Mouse (Mus musculus): ENCODE data around the gene Arhgef3. TPM values are rescaled to one million over a fixed set of nuclear protein-coding genes. Genes with fewer than 3 reads are reported as not detected.

Arhgef3 gene
- polyA plus RNA-seq, 1 experiment from 2014 or later, result 12.8 TPM

GRCm38 (mm10) chr14:27130031-27130430, 15.3 kb downstream of the Arhgef3 start:
- H3K9ac ChIP-seq (ENCODE audit: low read length), result no peak overlapping the region
- H3K4me2 ChIP-seq (ENCODE audit: low read depth, low read length), result no peak overlapping the region
- no peaks in the 10 kb centered on the region for H3K4me1 ChIP-seq (replicated peaks; ENCODE audit: control insufficient read depth, insufficient read depth, low read length)
- WGBS, result 81% methylated on average over 3 of the region's 3 CpGs
- H3K9me3 ChIP-seq (ENCODE audit: control insufficient read depth, low read length), result no peaks in the 10 kb centered on the region
- no peaks in the 10 kb centered on the region for H3K36me3 ChIP-seq (ENCODE audit: control insufficient read depth, insufficient read depth, low read length)
- H3K27ac ChIP-seq (ENCODE audit: low read length), result no peak overlapping the region
- no peak for ATAC-seq (ENCODE audit: low read depth)
- no peak overlapping the region for H3K4me3 ChIP-seq (ENCODE audit: low read length)
- H3K27me3 ChIP-seq (ENCODE audit: control insufficient read depth, insufficient read depth, low read depth, low read length), result no peaks in the 10 kb centered on the region

- no peaks in the 10 kb centered on the region for H3K36me3 ChIP-seq (ENCODE audit: control insufficient read depth, insufficient read depth, low read length)
- no peak for ATAC-seq (ENCODE audit: low read depth)
- H3K27me3 ChIP-seq (ENCODE audit: control insufficient read depth, insufficient read depth, low read depth, low read length), result no peaks in the 10 kb centered on the region
- no peaks in the 10 kb centered on the region for H3K9me3 ChIP-seq (ENCODE audit: control insufficient read depth, low read length)
- no peak overlapping the region for H3K4me2 ChIP-seq (ENCODE audit: low read depth, low read length)
- no peak overlapping the region for H3K4me3 ChIP-seq (ENCODE audit: low read length)
- no peaks in the 10 kb centered on the region for H3K4me1 ChIP-seq (replicated peaks; ENCODE audit: control insufficient read depth, insufficient read depth, low read length)
- no peak overlapping the region for H3K27ac ChIP-seq (ENCODE audit: low read length)
- no peak overlapping the region for H3K9ac ChIP-seq (ENCODE audit: low read length)
- 57% methylated on average over 1 of the region's 1 CpGs for WGBS
Observed at GRCm38 (mm10) chr14:27130676-27131075, 16.0 kb downstream of the Arhgef3 start.

- Histone ChIP-seq H3K27ac (ENCODE audit: low read length) (no peak overlapping the region), H3K4me3 (ENCODE audit: low read length) (no peak overlapping the region), H3K9me3 (ENCODE audit: control insufficient read depth, low read length) (no peaks in the 10 kb centered on the region), H3K9ac (ENCODE audit: low read length) (no peak overlapping the region), H3K27me3 (ENCODE audit: control insufficient read depth, insufficient read depth, low read depth, low read length) (no peaks in the 10 kb centered on the region), H3K4me1 (replicated peaks; ENCODE audit: control insufficient read depth, insufficient read depth, low read length) (no peaks in the 10 kb centered on the region), H3K4me2 (ENCODE audit: low read depth, low read length) (no peak overlapping the region), H3K36me3 (ENCODE audit: control insufficient read depth, insufficient read depth, low read length) (no peaks in the 10 kb centered on the region)
- WGBS, result 86% methylated on average over 1 of the region's 1 CpGs
- ATAC-seq (ENCODE audit: low read depth), result no peak
Observed at GRCm38 (mm10) chr14:27131521-27131920, 16.8 kb downstream of the Arhgef3 start.

GRCm38 (mm10) chr14:27138891-27139290, 24.2 kb downstream of the Arhgef3 start:
- WGBS, result 86% methylated on average over 9 of the region's 9 CpGs
- Histone ChIP-seq H3K27ac (ENCODE audit: low read length) (no peak overlapping the region), H3K36me3 (ENCODE audit: control insufficient read depth, insufficient read depth, low read length) (no peaks in the 10 kb centered on the region), H3K9ac (ENCODE audit: low read length) (no peak overlapping the region), H3K9me3 (ENCODE audit: control insufficient read depth, low read length) (no peaks in the 10 kb centered on the region), H3K4me3 (ENCODE audit: low read length) (no peak overlapping the region), H3K27me3 (ENCODE audit: control insufficient read depth, insufficient read depth, low read depth, low read length) (no peaks in the 10 kb centered on the region), H3K4me2 (ENCODE audit: low read depth, low read length) (no peak overlapping the region), H3K4me1 (replicated peaks; ENCODE audit: control insufficient read depth, insufficient read depth, low read length) (no peaks in the 10 kb centered on the region)
- ATAC-seq (ENCODE audit: low read depth), result no peak

- no peaks in the 10 kb centered on the region for H3K4me1 ChIP-seq (replicated peaks; ENCODE audit: control insufficient read depth, insufficient read depth, low read length)
- no peaks in the 10 kb centered on the region for H3K9me3 ChIP-seq (ENCODE audit: control insufficient read depth, low read length)
- no peaks in the 10 kb centered on the region for H3K36me3 ChIP-seq (ENCODE audit: control insufficient read depth, insufficient read depth, low read length)
- ATAC-seq (ENCODE audit: low read depth), result no peak
- H3K9ac ChIP-seq (ENCODE audit: low read length), result no peak overlapping the region
- no peak overlapping the region for H3K4me3 ChIP-seq (ENCODE audit: low read length)
- no peak overlapping the region for H3K4me2 ChIP-seq (ENCODE audit: low read depth, low read length)
- no peaks in the 10 kb centered on the region for H3K27me3 ChIP-seq (ENCODE audit: control insufficient read depth, insufficient read depth, low read depth, low read length)
- 82% methylated on average over 3 of the region's 3 CpGs for WGBS
- no peak overlapping the region for H3K27ac ChIP-seq (ENCODE audit: low read length)
Observed at GRCm38 (mm10) chr14:27139968-27140367, 25.3 kb downstream of the Arhgef3 start.

GRCm38 (mm10) chr14:27141486-27141885, 26.8 kb downstream of the Arhgef3 start:
- H3K9ac ChIP-seq (ENCODE audit: low read length), result no peak overlapping the region
- no peak overlapping the region for H3K4me2 ChIP-seq (ENCODE audit: low read depth, low read length)
- WGBS, result 19% methylated on average over 3 of the region's 3 CpGs
- H3K36me3 ChIP-seq (ENCODE audit: control insufficient read depth, insufficient read depth, low read length), result no peaks in the 10 kb centered on the region
- no peak for ATAC-seq (ENCODE audit: low read depth)
- H3K27ac ChIP-seq (ENCODE audit: low read length), result no peak overlapping the region
- no peak overlapping the region for H3K4me3 ChIP-seq (ENCODE audit: low read length)
- no peaks in the 10 kb centered on the region for H3K27me3 ChIP-seq (ENCODE audit: control insufficient read depth, insufficient read depth, low read depth, low read length)
- no peaks in the 10 kb centered on the region for H3K4me1 ChIP-seq (replicated peaks; ENCODE audit: control insufficient read depth, insufficient read depth, low read length)
- no peaks in the 10 kb centered on the region for H3K9me3 ChIP-seq (ENCODE audit: control insufficient read depth, low read length)

- WGBS, result 82% methylated on average over 5 of the region's 5 CpGs
- H3K27me3 ChIP-seq (ENCODE audit: control insufficient read depth, insufficient read depth, low read depth, low read length), result no peaks in the 10 kb centered on the region
- no peak overlapping the region for H3K4me2 ChIP-seq (ENCODE audit: low read depth, low read length)
- no peaks in the 10 kb centered on the region for H3K4me1 ChIP-seq (replicated peaks; ENCODE audit: control insufficient read depth, insufficient read depth, low read length)
- no peak overlapping the region for H3K4me3 ChIP-seq (ENCODE audit: low read length)
- no peak overlapping the region for H3K9ac ChIP-seq (ENCODE audit: low read length)
- no peaks in the 10 kb centered on the region for H3K9me3 ChIP-seq (ENCODE audit: control insufficient read depth, low read length)
- H3K27ac ChIP-seq (ENCODE audit: low read length), result no peak overlapping the region
- H3K36me3 ChIP-seq (ENCODE audit: control insufficient read depth, insufficient read depth, low read length), result no peaks in the 10 kb centered on the region
- no peak for ATAC-seq (ENCODE audit: low read depth)
Observed at GRCm38 (mm10) chr14:27142680-27143079, 28.0 kb downstream of the Arhgef3 start.

- H3K27me3 ChIP-seq (ENCODE audit: control insufficient read depth, insufficient read depth, low read depth, low read length), result no peaks in the 10 kb centered on the region
- WGBS, result 46% methylated on average over 8 of the region's 8 CpGs
- ATAC-seq (ENCODE audit: low read depth), result peak; percentile 48
- H3K9ac ChIP-seq (ENCODE audit: low read length), result no peak overlapping the region
- no peaks in the 10 kb centered on the region for H3K9me3 ChIP-seq (ENCODE audit: control insufficient read depth, low read length)
- H3K4me2 ChIP-seq (ENCODE audit: low read depth, low read length), result no peak overlapping the region
- no peaks in the 10 kb centered on the region for H3K36me3 ChIP-seq (ENCODE audit: control insufficient read depth, insufficient read depth, low read length)
- no peaks in the 10 kb centered on the region for H3K4me1 ChIP-seq (replicated peaks; ENCODE audit: control insufficient read depth, insufficient read depth, low read length)
- H3K27ac ChIP-seq (ENCODE audit: low read length), result no peak overlapping the region
- H3K4me3 ChIP-seq (ENCODE audit: low read length), result no peak overlapping the region
Observed at GRCm38 (mm10) chr14:27145171-27146045, 30.7 kb downstream of the Arhgef3 start.

GRCm38 (mm10) chr14:27147726-27148125, 33.0 kb downstream of the Arhgef3 start:
- 0 out of 2 replicates have a peak, but pooled peaks cover 3% of the 10 kb centered on the region for H3K4me1 ChIP-seq (replicated peaks; ENCODE audit: control insufficient read depth, insufficient read depth, low read length)
- H3K4me3 ChIP-seq (ENCODE audit: low read length), result no peak overlapping the region
- 80% methylated on average over 7 of the region's 7 CpGs for WGBS
- H3K36me3 ChIP-seq (ENCODE audit: control insufficient read depth, insufficient read depth, low read length), result no peaks in the 10 kb centered on the region
- H3K27me3 ChIP-seq (ENCODE audit: control insufficient read depth, insufficient read depth, low read depth, low read length), result no peaks in the 10 kb centered on the region
- H3K4me2 ChIP-seq (ENCODE audit: low read depth, low read length), result no peak overlapping the region
- H3K9ac ChIP-seq (ENCODE audit: low read length), result no peak overlapping the region
- H3K9me3 ChIP-seq (ENCODE audit: control insufficient read depth, low read length), result no peaks in the 10 kb centered on the region
- ATAC-seq (ENCODE audit: low read depth), result no peak
- H3K27ac ChIP-seq (ENCODE audit: low read length), result no peak overlapping the region
